Mouse (Mus musculus): Measurements from ENCODE around the gene Gm16253. TPM values are rescaled to one million over a fixed set of nuclear protein-coding genes. Genes with fewer than 3 reads are reported as not detected.

Gene Gm16253
- polyA plus RNA-seq, 1 experiment, result not detected

- no peaks in the 10 kb centered on the region for H3K4me1 ChIP-seq (replicated peaks; ENCODE audit: control insufficient read depth, insufficient read depth, low read length)
- no peaks in the 10 kb centered on the region; the same call in 1 of the 2 replicates for H3K27me3 ChIP-seq (ENCODE audit: control insufficient read depth, insufficient read depth, low read length)
- H3K4me3 ChIP-seq (ENCODE audit: control insufficient read depth, insufficient read depth, low read length), result no peak overlapping the region
- no peak for DNase-seq
- no peak for TF ChIP-seq CTCF (IDR thresholded peaks at IDR 0.05; ENCODE audit: borderline replicate concordance, control insufficient read depth, extremely low read depth, insufficient read depth, low read length, poor library complexity)
- no peak for TF ChIP-seq POLR2A (IDR thresholded peaks at IDR 0.05; ENCODE audit: control insufficient read depth, extremely low read depth, insufficient read depth, low read length, poor library complexity)
- 95% methylated on average over 4 of the region's 4 CpGs for WGBS
- no peaks in the 10 kb centered on the region for H3K36me3 ChIP-seq (ENCODE audit: control insufficient read depth, insufficient read depth, low read length)
- no peak overlapping the region for H3K27ac ChIP-seq (ENCODE audit: control insufficient read depth, insufficient read depth, low read length)
Measured at GRCm38 (mm10) chr3:96606618-96607017, 29.8 kb downstream of the Gm16253 start.

DNA sequence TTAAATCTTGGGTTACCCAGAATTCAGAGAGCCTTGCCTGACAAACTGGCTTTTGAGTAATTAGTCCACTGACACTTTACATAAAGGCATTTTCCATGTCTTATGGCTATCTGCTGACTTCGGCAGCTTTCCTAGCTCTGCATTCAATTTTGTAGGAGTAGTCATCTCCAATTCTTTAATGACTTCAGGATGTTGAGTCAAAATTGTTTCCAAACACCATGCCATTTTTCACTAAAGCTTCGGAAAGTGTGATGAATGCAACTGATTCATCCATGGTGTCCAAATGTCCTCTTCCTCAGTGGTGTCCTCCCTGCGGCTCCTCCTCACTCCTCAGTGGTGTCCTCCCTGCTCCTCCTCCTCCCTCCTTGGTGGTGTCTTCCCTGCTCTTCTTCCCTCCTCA lies 41.2 kb downstream of the Gm16253 start:
- no peaks in the 10 kb centered on the region for H3K27me3 ChIP-seq (ENCODE audit: control insufficient read depth, insufficient read depth, low read length)
- H3K4me1 ChIP-seq (replicated peaks; ENCODE audit: control insufficient read depth, insufficient read depth, low read length), result no peaks in the 10 kb centered on the region
- no peak for DNase-seq
- no peak overlapping the region for H3K4me3 ChIP-seq (ENCODE audit: control insufficient read depth, insufficient read depth, low read length)
- no peaks in the 10 kb centered on the region; the same call in 1 of the 2 replicates for H3K36me3 ChIP-seq (ENCODE audit: control insufficient read depth, insufficient read depth, low read length)
- H3K27ac ChIP-seq (ENCODE audit: control insufficient read depth, insufficient read depth, low read length), result no peak overlapping the region
- TF ChIP-seq CTCF (IDR thresholded peaks at IDR 0.05; ENCODE audit: borderline replicate concordance, control insufficient read depth, extremely low read depth, insufficient read depth, low read length, poor library complexity), result no peak
- TF ChIP-seq POLR2A (IDR thresholded peaks at IDR 0.05; ENCODE audit: control insufficient read depth, extremely low read depth, insufficient read depth, low read length, poor library complexity), result no peak
- WGBS, result 96% methylated on average over 3 of the region's 3 CpGs

DNA sequence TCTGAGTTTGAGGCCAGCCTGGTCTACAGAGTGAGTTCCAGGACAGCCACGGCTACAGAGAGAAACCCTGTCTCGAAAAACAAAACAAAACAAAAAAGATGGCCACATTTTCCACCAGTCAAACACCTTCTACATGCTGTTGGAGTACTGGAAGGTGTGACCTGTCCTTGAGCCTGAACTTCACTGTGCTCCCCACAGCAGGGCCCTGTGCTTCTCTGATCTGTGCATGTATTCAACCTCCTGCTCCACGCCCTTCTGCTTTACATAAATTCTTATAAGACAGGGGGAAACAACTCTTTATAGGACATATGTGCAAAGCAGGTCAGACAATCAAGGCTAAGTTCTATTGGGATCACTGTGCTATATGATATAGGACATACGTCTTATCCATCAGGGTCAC lies 46.4 kb downstream of the Gm16253 start:
- Histone ChIP-seq H3K4me3 (ENCODE audit: control insufficient read depth, insufficient read depth, low read length) (no peak overlapping the region), H3K4me1 (replicated peaks; ENCODE audit: control insufficient read depth, insufficient read depth, low read length) (no peaks in the 10 kb centered on the region), H3K27me3 (ENCODE audit: control insufficient read depth, insufficient read depth, low read length) (no peaks in the 10 kb centered on the region), H3K27ac (ENCODE audit: control insufficient read depth, insufficient read depth, low read length) (no peak overlapping the region), H3K36me3 (ENCODE audit: control insufficient read depth, insufficient read depth, low read length) (no peaks in the 10 kb centered on the region; the same call in 1 of the 2 replicates)
- no peak for DNase-seq
- 97% methylated on average over 4 of the region's 4 CpGs for WGBS
- TF ChIP-seq POLR2A (IDR thresholded peaks at IDR 0.05; ENCODE audit: control insufficient read depth, extremely low read depth, insufficient read depth, low read length, poor library complexity), result no peak
- TF ChIP-seq CTCF (IDR thresholded peaks at IDR 0.05; ENCODE audit: borderline replicate concordance, control insufficient read depth, extremely low read depth, insufficient read depth, low read length, poor library complexity), result no peak

GRCm38 (mm10) chr3:96629729-96630600 lies 53.2 kb downstream of the Gm16253 start, which contains the start of gene Rbm8a:
TSS of gene Rbm8a (plus strand) at chr3:96629933.
- peaks cover 5% of the 10 kb centered on the region; the same call in 1 of the 2 replicates for H3K36me3 ChIP-seq (ENCODE audit: control insufficient read depth, insufficient read depth, low read length)
- H3K4me3 ChIP-seq (ENCODE audit: control insufficient read depth, insufficient read depth, low read length), result peak within 1 kb of the TSS; percentile 95
- no peaks in the 10 kb centered on the region for H3K27me3 ChIP-seq (ENCODE audit: control insufficient read depth, insufficient read depth, low read length)
- DNase-seq, result peak; percentile 95
- TF ChIP-seq POLR2A (IDR thresholded peaks at IDR 0.05; ENCODE audit: control insufficient read depth, extremely low read depth, insufficient read depth, low read length, poor library complexity) (peak; percentile 84), CTCF (IDR thresholded peaks at IDR 0.05; ENCODE audit: borderline replicate concordance, control insufficient read depth, extremely low read depth, insufficient read depth, low read length, poor library complexity) (peak; percentile 36; the same call in 1 of the 2 replicates)
- H3K4me1 ChIP-seq (replicated peaks; ENCODE audit: control insufficient read depth, insufficient read depth, low read length), result peaks cover 13% of the 10 kb centered on the region
- WGBS, result under 1% methylated on average over 48 of the region's 48 CpGs
- no peak within 1 kb of the TSS for H3K27ac ChIP-seq (ENCODE audit: control insufficient read depth, insufficient read depth, low read length)

Other genes with a start within 250 kb of the Gm16253 start
- gene BC107364, start 124.7 kb upstream of the Gm16253 start, polyA plus RNA-seq (2012; rRNA removed), result 0.09 and 0.32 TPM in 2 replicates
- 1.3 and 10.4 TPM in 2 replicates for gene Hfe2, start 51.8 kb upstream of the Gm16253 start, polyA plus RNA-seq (2012; rRNA removed)
- gene Txnip, start 19.0 kb upstream of the Gm16253 start, polyA plus RNA-seq (2012; rRNA removed), result 587 and 719 TPM in 2 replicates
- 17.8 and 18.2 TPM in 2 replicates for gene Polr3gl, start 17.2 kb downstream of the Gm16253 start, polyA plus RNA-seq (2012; rRNA removed)
- 0.18 and 0.49 TPM in 2 replicates for gene Ankrd34a, start 19.7 kb downstream of the Gm16253 start, polyA plus RNA-seq (2012; rRNA removed)
- gene Lix1l, start 24.2 kb downstream of the Gm16253 start, polyA plus RNA-seq (2012; rRNA removed), result 4.6 and 8.2 TPM in 2 replicates
- gene Rbm8a, start 52.9 kb downstream of the Gm16253 start, polyA plus RNA-seq (2012; rRNA removed), result 12.2 and 14.4 TPM in 2 replicates
- gene Pex11b, start 58.4 kb downstream of the Gm16253 start, polyA plus RNA-seq (2012; rRNA removed), result 37.0 and 41.0 TPM in 2 replicates
- 0.14 and 0.23 TPM in 2 replicates for gene Gm42957, start 58.5 kb downstream of the Gm16253 start, polyA plus RNA-seq (2012; rRNA removed)
- gene Itga10, start 68.6 kb downstream of the Gm16253 start, polyA plus RNA-seq (2012; rRNA removed), result 2.9 and 3.0 TPM in 2 replicates
- 1.7 and 2.8 TPM in 2 replicates for gene Ankrd35, start 93.1 kb downstream of the Gm16253 start, polyA plus RNA-seq (2012; rRNA removed)
- gene Pias3, start 119.4 kb downstream of the Gm16253 start, polyA plus RNA-seq (2012; rRNA removed), result 32.7 and 33.1 TPM in 2 replicates
- gene Nudt17, start 131.6 kb downstream of the Gm16253 start, polyA plus RNA-seq (2012; rRNA removed), result 12.2 and 17.9 TPM in 2 replicates
- 49.3 and 51.1 TPM in 2 replicates for gene Polr3c, start 150.6 kb downstream of the Gm16253 start, polyA plus RNA-seq (2012; rRNA removed)
- gene Rnf115, start 150.7 kb downstream of the Gm16253 start, polyA plus RNA-seq (2012; rRNA removed), result 24.1 and 26.3 TPM in 2 replicates